Mouse (Mus musculus): ENCODE data around the gene Psmd13.

Psmd13 gene

DNA sequence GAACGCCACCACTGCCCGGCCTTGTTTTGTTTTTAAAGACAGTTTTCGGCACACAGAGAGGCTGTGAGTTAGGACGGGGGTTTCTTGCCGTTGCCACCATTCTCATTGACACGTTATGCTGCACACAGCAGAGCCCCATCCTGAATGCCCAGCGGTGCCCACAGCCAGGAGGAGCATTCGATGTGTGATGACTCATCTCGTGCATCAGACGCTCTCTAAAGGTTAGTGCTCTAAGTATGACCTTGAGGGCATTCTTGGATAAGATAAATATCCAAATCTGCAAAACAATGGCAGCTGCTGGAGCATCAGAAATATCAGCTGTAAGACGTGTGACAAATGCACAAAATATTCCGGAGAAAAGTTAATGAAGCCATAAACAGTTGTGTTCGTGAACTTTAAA, 25.4 kb downstream of the Psmd13 start:
- DNase-seq (ENCODE audit: low read depth, low spot score) = no peak

DNA sequence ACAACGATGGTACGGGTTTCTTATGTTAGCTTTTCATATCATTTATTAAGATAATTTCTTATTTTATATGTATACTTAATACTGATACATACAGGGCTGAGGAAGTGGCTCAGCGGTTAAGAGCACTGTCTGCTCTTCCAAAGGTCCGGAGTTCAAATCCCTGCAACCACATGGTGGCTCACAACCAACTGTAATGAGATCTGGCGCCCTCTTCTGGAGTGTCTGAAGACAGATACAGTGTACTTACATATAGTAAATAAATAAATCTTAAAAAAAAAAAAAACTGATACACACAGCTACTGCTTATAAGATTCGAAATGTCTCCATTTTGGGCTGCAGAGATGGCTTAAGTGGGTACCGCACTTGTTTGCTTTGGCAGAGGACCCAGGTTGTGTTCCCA, 25.9 kb downstream of the Psmd13 start:
- peak; percentile 9 for DNase-seq (ENCODE audit: low read depth, low spot score)

- no peak for DNase-seq (ENCODE audit: low read depth, low spot score)
These were observed 26.4 kb downstream of the Psmd13 start for GRCm38 (mm10) chr7:140908181-140908580.

DNA sequence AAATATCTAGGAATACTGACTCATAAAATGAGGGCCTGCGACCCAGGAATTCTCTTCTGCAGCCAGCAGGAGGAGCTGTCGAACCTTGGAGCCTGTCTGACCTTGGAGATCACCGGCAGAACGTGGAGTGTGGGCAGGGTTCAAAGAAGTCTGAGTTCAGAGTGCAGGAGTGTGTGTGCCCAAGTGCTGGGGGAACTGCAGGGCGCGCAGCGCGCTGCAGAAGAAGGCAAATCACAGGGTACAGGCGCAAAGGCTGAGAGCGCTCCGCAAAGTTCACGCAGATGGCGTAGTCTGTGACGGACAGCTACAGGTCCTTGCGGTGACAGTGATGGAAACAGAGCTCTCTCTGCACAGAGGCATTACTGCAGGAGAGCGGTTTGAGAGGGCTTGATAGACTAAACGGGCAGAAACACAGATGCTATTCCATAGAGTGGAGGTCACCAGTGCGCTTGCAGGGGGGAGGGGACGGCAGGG, 26.9 kb downstream of the Psmd13 start:
- DNase-seq (ENCODE audit: low read depth, low spot score) = peak; percentile 63

GRCm38 (mm10) chr7:140912293-140912692, 30.5 kb downstream of the Psmd13 start:
- no peak for DNase-seq (ENCODE audit: low read depth, low spot score)

GRCm38 (mm10) chr7:140912846-140913482, 31.2 kb downstream of the Psmd13 start:
- no peak for DNase-seq (ENCODE audit: low read depth, low spot score)

- no peak for DNase-seq (ENCODE audit: low read depth, low spot score)
These were observed 32.4 kb downstream of the Psmd13 start for GRCm38 (mm10) chr7:140914031-140914690.

DNA sequence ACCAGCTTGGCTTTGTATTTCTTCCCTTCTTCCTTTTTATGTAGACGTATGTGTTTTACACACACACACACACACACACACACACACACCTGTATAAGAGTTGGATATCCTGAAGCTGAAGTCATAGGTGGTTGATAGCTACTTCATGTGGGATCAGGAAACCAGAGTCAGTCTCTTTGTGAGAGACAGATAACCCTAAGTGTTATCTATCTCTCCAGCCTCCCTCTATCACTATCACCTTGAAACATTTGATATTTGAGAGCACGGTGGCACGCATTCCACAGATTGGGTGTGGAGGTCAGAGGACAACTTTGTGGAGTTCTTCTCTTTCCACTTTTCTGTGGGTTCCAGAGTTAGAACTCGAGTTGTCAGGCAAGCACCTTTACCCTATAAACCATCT, 38.1 kb downstream of the Psmd13 start:
- DNase-seq (ENCODE audit: low read depth, low spot score) = no peak

GRCm38 (mm10) chr7:140920418-140921029, 38.8 kb downstream of the Psmd13 start, which contains the start of gene Nlrp6:
Nlrp6 (plus strand) TSS chr7:140920902.
- no peak for DNase-seq (ENCODE audit: low read depth, low spot score)

- DNase-seq (ENCODE audit: low read depth, low spot score) = no peak
These were observed 39.6 kb downstream of the Psmd13 start for GRCm38 (mm10) chr7:140921225-140921975.

DNA sequence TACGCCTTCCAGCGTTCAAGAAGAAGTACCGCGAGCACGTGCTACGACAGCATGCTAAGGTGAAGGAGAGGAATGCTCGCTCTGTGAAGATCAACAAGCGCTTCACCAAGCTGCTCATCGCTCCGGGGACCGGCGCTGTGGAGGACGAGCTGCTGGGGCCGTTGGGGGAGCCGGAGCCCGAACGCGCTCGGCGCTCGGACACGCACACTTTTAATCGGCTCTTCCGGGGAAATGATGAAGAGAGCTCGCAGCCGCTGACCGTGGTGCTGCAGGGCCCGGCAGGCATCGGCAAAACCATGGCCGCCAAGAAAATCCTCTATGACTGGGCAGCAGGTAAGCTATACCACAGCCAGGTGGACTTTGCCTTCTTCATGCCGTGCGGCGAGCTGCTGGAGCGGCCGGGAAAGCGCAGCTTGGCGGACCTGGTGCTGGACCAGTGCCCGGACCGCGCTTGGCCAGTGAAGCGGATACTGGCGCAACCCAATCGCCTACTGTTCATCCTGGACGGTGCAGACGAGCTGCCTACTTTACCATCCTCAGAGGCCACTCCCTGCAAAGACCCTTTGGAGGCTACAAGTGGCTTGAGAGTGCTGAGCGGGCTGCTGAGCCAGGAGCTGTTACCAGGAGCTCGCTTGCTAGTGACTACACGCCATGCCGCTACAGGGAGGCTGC, 40.8 kb downstream of the Psmd13 start:
- DNase-seq (ENCODE audit: low read depth, low spot score) = no peak

DNA sequence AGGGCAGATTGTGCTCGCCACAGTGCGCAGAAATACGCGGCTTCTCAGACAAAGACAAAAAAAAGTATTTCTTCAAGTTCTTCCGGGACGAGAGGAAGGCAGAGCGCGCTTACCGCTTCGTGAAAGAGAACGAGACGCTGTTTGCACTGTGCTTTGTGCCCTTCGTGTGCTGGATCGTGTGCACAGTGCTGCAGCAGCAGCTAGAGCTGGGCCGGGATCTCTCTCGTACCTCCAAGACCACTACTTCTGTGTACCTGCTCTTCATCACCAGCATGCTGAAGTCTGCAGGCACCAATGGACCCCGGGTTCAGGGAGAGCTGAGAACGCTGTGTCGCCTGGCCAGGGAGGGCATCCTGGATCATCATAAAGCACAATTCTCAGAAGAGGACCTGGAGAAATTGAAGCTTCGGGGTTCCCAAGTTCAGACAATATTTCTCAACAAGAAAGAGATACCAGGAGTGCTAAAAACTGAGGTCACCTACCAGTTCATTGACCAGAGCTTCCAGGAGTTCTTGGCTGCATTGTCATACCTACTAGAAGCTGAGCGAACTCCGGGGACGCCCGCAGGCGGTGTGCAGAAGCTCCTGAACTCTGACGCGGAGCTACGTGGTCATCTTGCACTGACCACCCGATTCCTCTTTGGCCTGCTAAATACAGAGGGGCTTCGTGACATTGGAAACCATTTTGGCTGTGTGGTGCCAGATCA, 41.5 kb downstream of the Psmd13 start:
- no peak for DNase-seq (ENCODE audit: low read depth, low spot score)

- DNase-seq (ENCODE audit: low read depth, low spot score) = no peak
These were observed 45.4 kb downstream of the Psmd13 start for GRCm38 (mm10) chr7:140927181-140927580.

DNA sequence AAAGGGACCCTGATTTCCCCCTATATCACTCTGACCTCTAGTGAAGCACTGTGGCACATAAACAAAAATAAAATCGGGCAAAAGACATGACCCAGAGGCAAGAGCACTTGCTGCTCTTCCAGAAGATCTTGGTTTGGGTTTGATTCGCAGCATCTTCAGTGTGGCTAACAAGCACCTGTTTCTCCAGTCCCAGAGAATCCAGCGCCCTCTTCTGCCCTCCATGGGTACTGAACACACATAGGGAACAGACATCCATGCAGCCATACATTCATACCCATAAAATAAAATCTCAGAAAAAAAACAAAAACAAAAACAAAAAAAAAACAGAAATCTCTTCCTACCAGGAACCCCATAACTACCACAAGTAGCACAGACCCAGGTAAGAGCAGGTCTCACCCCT, 56.7 kb downstream of the Psmd13 start:
- DNase-seq (ENCODE audit: low read depth, low spot score) = peak; percentile 51

GRCm38 (mm10) chr7:140938896-140939295, 57.1 kb downstream of the Psmd13 start:
- DNase-seq (ENCODE audit: low read depth, low spot score) = no peak

DNA sequence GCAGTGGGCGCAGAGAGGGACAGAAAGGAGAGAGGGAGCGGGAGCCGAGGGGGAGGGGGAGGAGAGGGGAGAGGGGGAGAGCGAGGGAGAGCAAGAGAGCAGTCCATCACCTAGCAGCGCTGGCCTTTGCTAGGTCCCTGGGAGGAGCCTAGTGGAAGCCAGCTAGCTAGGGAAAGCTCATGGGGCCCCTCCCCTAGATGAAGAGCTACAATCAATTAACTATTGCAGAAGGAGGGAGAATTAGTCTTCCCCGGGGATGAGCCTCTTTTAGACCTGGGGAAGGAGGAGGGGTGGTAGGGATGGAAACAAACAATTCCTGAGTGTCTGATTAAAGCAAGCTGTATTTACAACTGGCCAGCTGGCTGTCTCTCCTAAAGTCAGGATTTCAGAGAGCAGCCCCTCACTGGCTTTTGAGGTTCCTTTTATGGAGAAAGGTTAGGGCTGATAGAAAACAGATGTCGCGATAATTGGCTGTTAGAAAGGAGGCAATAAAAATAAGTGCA, 58.0 kb downstream of the Psmd13 start:
- DNase-seq (ENCODE audit: low read depth, low spot score) = no peak

- peak; percentile 94 for DNase-seq (ENCODE audit: low read depth, low spot score)
These were observed 59.7 kb downstream of the Psmd13 start, which contains the start of gene Pgghg for GRCm38 (mm10) chr7:140941222-140942051. Pgghg (plus strand) TSS chr7:140941391.

GRCm38 (mm10) chr7:140942341-140942740, 60.6 kb downstream of the Psmd13 start:
- no peak for DNase-seq (ENCODE audit: low read depth, low spot score)

DNA sequence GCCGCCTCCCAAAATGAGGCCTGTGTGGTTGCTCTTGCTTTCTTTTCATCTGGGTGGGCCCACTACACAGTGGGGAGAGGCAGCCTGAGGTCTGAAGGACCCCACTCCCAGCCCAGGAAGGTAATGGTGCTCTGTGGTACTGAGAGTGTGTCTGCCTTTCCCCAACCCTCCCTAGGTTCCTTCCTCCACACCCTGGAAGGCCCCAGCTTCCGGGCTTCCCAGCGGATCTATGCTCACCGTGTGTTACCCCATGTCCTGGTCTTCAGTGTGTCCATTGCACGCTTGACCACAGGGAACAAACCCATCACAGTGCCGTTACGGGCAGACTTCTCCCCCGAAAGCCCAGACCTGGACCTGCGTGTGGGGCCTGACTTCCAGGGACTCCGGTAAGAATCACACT, 61.0 kb downstream of the Psmd13 start:
- no peak for DNase-seq (ENCODE audit: low read depth, low spot score)

DNA sequence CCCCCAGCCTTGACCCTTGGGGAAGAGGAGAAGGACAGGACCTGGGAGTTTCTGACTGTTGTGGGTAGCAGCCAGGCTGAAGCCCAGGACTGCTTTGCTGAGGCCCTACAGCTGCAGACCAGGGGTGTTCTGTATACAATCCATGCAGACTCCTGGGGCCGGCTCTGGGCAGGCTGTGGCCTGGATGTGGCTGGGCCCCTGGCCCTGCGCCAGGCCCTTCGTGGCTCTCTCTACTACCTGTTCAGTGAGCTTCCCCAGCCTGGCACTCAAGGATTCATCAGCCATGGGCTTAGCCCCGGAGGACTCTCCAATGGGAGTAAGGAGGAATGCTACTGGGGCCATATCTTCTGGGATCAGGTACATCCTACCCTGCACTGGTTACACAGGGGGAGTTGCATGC, 61.6 kb downstream of the Psmd13 start:
- DNase-seq (ENCODE audit: low read depth, low spot score) = no peak

Measured in A20 (cell line).